Mouse (Mus musculus) cerebellum, postnatal 36 days (tissue): ENCODE results near the gene Cnksr2.

Source experiments
- DNase-seq, 2 experiments: peaks; one replicate each; pipeline ENCODE4 v3.0.0; 2021 to 2022; ENCODE audit warnings: mixed read lengths in 2 of 2

The Cnksr2 gene

GRCm38 (mm10) chrX:158043057-158043843 lies at the start of gene Cnksr2:
Cnksr2 (minus strand) TSS chrX:158043294.
- peak; percentile 61 to 67 for DNase-seq

GRCm38 (mm10) chrX:158043844-158044140 lies 698 bp upstream of the Cnksr2 start:
- peak in 1 of 2 experiments; percentile 53 for DNase-seq

- DNase-seq = peak; percentile 52
Measured at GRCm38 (mm10) chrX:158042255-158043056, 638 bp downstream of the Cnksr2 start.

GRCm38 (mm10) chrX:158041703-158042102 lies 1.4 kb downstream of the Cnksr2 start:
- DNase-seq = peak; percentile 12 to 41

GRCm38 (mm10) chrX:157951698-157952097 lies 91.4 kb downstream of the Cnksr2 start:
- no peak for DNase-seq

GRCm38 (mm10) chrX:157949256-157949655 lies 93.8 kb downstream of the Cnksr2 start:
- DNase-seq = peak; percentile 16 to 31

- peak; percentile 17 to 32 for DNase-seq
Measured at GRCm38 (mm10) chrX:157945121-157945520, 98.0 kb downstream of the Cnksr2 start.

GRCm38 (mm10) chrX:157936611-157937010 lies 106.5 kb downstream of the Cnksr2 start:
- DNase-seq = peak; percentile 18 to 37

GRCm38 (mm10) chrX:157920093-157920492 lies 123.0 kb downstream of the Cnksr2 start:
- peak; percentile 49 to 56 for DNase-seq

GRCm38 (mm10) chrX:157829983-157830382 lies 213.1 kb downstream of the Cnksr2 start:
- no peak for DNase-seq

GRCm38 (mm10) chrX:157818921-157819260 lies 224.2 kb downstream of the Cnksr2 start:
- peak in 1 of 2 experiments; percentile 50 for DNase-seq

- DNase-seq = peak; percentile 43 to 47
Measured at GRCm38 (mm10) chrX:157818207-157818920, 224.7 kb downstream of the Cnksr2 start, which contains the start of gene Klhl34. Klhl34 (plus strand) TSS chrX:157818435.

- DNase-seq = peak; percentile 44 to 46
Measured at GRCm38 (mm10) chrX:157817571-157818206, 225.4 kb downstream of the Cnksr2 start.

- no peak for DNase-seq
Measured at GRCm38 (mm10) chrX:157809721-157810120, 233.4 kb downstream of the Cnksr2 start.

GRCm38 (mm10) chrX:157801669-157802068 lies 241.4 kb downstream of the Cnksr2 start:
- DNase-seq = no peak
